Mouse (Mus musculus) adipocyte (in vitro differentiated cells): ENCODE data around the gene Kcnmb3.

Source experiments
- DNase-seq: peaks from one replicate; pipeline ENCODE4 v3.0.0-alpha.2; 2016; ENCODE audit warnings: low spot score

The Kcnmb3 gene

GRCm38 (mm10) chr3:32492097-32493090 is at the start of gene Kcnmb3:
Gene Kcnmb3 (minus strand): TSS chr3:32492231.
- DNase-seq, result no peak

GRCm38 (mm10) chr3:32538091-32538490 is 46.1 kb upstream of the Kcnmb3 start:
- DNase-seq, result no peak

- DNase-seq, result peak; percentile 81
Measured at GRCm38 (mm10) chr3:32537556-32537955, 45.5 kb upstream of the Kcnmb3 start.

- no peak for DNase-seq
Measured at GRCm38 (mm10) chr3:32535692-32536091, 43.7 kb upstream of the Kcnmb3 start.

- no peak for DNase-seq
Measured at GRCm38 (mm10) chr3:32530041-32530440, 38.0 kb upstream of the Kcnmb3 start.

GRCm38 (mm10) chr3:32529303-32529898 is 37.4 kb upstream of the Kcnmb3 start, which contains the start of gene Mfn1:
Gene Mfn1 (plus strand): TSS chr3:32529465.
- peak; percentile 95 for DNase-seq

GRCm38 (mm10) chr3:32527181-32527580 is 35.1 kb upstream of the Kcnmb3 start:
- DNase-seq, result no peak

- DNase-seq, result no peak
Measured at GRCm38 (mm10) chr3:32513528-32513927, 21.5 kb upstream of the Kcnmb3 start.

GRCm38 (mm10) chr3:32512686-32513284 is 20.8 kb upstream of the Kcnmb3 start:
- DNase-seq, result no peak

- DNase-seq, result peak; percentile 57
Measured at GRCm38 (mm10) chr3:32511191-32511550, 19.1 kb upstream of the Kcnmb3 start.

GRCm38 (mm10) chr3:32510375-32511190 is 18.6 kb upstream of the Kcnmb3 start:
- DNase-seq, result peak; percentile 98

- peak; percentile 17 for DNase-seq
Measured at GRCm38 (mm10) chr3:32509496-32510374, 17.7 kb upstream of the Kcnmb3 start, which contains the start of gene Zfp639. Gene Zfp639 (plus strand): TSS chr3:32510259.

GRCm38 (mm10) chr3:32508666-32509324 is 16.8 kb upstream of the Kcnmb3 start:
- DNase-seq, result peak; percentile 84

- no peak for DNase-seq
Measured at GRCm38 (mm10) chr3:32506366-32507225, 14.6 kb upstream of the Kcnmb3 start.

- no peak for DNase-seq
Measured at GRCm38 (mm10) chr3:32505841-32506240, 13.8 kb upstream of the Kcnmb3 start.

GRCm38 (mm10) chr3:32500346-32500745 is 8.3 kb upstream of the Kcnmb3 start:
- no peak for DNase-seq

- no peak for DNase-seq
Measured at GRCm38 (mm10) chr3:32496711-32497070, 4.7 kb upstream of the Kcnmb3 start.

GRCm38 (mm10) chr3:32495856-32496710 is 4.1 kb upstream of the Kcnmb3 start:
- DNase-seq, result no peak
